Mouse (Mus musculus): ENCODE measurements around the gene Ptchd1. TPM values are rescaled to one million over a fixed set of nuclear protein-coding genes. Genes with fewer than 3 reads are reported as not detected.
A peak's percentile ranks its signal among the peaks of the same experiment; 100 is the strongest.

Ptchd1 gene
- total RNA-seq, 1 experiment: 0.67 TPM

GRCm38 (mm10) chrX:155625671-155626196 is 2.1 kb upstream of the Ptchd1 start:
- Histone ChIP-seq H3K9me3 (ENCODE audit: control insufficient read depth, insufficient read depth, low read depth, low read length) (no peaks in the 10 kb centered on the region), H3K9ac (ENCODE audit: insufficient read depth, low read depth, low read length, poor library complexity, severe bottlenecking) (no peak overlapping the region), H3K27ac (ENCODE audit: insufficient read depth, low read depth, low read length, poor library complexity, severe bottlenecking) (no peak overlapping the region), H3K36me3 (ENCODE audit: control insufficient read depth, insufficient read depth, low read length, poor library complexity, severe bottlenecking) (no peaks in the 10 kb centered on the region), H3K4me3 (ENCODE audit: insufficient read depth in 1 of 2, low read depth in 1 of 2, low read length in 2 of 2, poor library complexity in 1 of 2, severe bottlenecking in 1 of 2) (no peak overlapping the region), H3K4me1 (ENCODE audit: control insufficient read depth in 2 of 2, insufficient read depth in 2 of 2, low read length in 2 of 2, poor library complexity in 1 of 2) (no peaks in the 10 kb centered on the region)
- TF ChIP-seq MAFK (IDR thresholded peaks at IDR 0.05; ENCODE audit: insufficient read depth, low read depth, low read length): no peak
- no peak for TF ChIP-seq HCFC1 (IDR thresholded peaks at IDR 0.05; ENCODE audit: borderline replicate concordance, insufficient read depth, low read length)
- TF ChIP-seq ZC3H11A (IDR thresholded peaks at IDR 0.05; ENCODE audit: borderline replicate concordance, low read depth, low read length): no peak
- no peak for DNase-seq (ENCODE audit: low read depth, low spot score)
- in situ Hi-C loops (cut with MboI; ENCODE audit: low sequenced_read_pairs in 2 of 2, unreplicated experiment in 2 of 2): no loop called here

GRCm38 (mm10) chrX:155624895-155625294 is 1.3 kb upstream of the Ptchd1 start:
- Histone ChIP-seq H3K4me1 (ENCODE audit: control insufficient read depth in 2 of 2, insufficient read depth in 2 of 2, low read length in 2 of 2, poor library complexity in 1 of 2) (no peaks in the 10 kb centered on the region), H3K4me3 (ENCODE audit: insufficient read depth in 1 of 2, low read depth in 1 of 2, low read length in 2 of 2, poor library complexity in 1 of 2, severe bottlenecking in 1 of 2) (peak overlapping the region; percentile 33 to 69; a peak in 2 of 4 replicates), H3K36me3 (ENCODE audit: control insufficient read depth, insufficient read depth, low read length, poor library complexity, severe bottlenecking) (no peaks in the 10 kb centered on the region), H3K9ac (ENCODE audit: insufficient read depth, low read depth, low read length, poor library complexity, severe bottlenecking) (peak overlapping the region; percentile 17; the same call in 1 of the 2 replicates), H3K27ac (ENCODE audit: insufficient read depth, low read depth, low read length, poor library complexity, severe bottlenecking) (no peak overlapping the region), H3K9me3 (ENCODE audit: control insufficient read depth, insufficient read depth, low read depth, low read length) (no peaks in the 10 kb centered on the region)
- DNase-seq (ENCODE audit: low read depth, low spot score): no peak
- TF ChIP-seq MAFK (IDR thresholded peaks at IDR 0.05; ENCODE audit: insufficient read depth, low read depth, low read length) (no peak), ZC3H11A (IDR thresholded peaks at IDR 0.05; ENCODE audit: borderline replicate concordance, low read depth, low read length) (no peak), CHD2 (IDR thresholded peaks at IDR 0.05; ENCODE audit: low read depth, low read length) (no peak), HCFC1 (IDR thresholded peaks at IDR 0.05; ENCODE audit: borderline replicate concordance, insufficient read depth, low read length) (no peak), ZNF384 (IDR thresholded peaks at IDR 0.05; ENCODE audit: low read depth, low read length) (no peak)
- in situ Hi-C loops (cut with MboI; ENCODE audit: low sequenced_read_pairs in 2 of 2, unreplicated experiment in 2 of 2): no loop called here

GRCm38 (mm10) chrX:155624341-155624841 is 777 bp upstream of the Ptchd1 start, which contains the start of gene Gm15155:
TSS of gene Gm15155 (plus strand) at chrX:155624741.
- in situ Hi-C loops (cut with MboI; ENCODE audit: low sequenced_read_pairs in 2 of 2, unreplicated experiment in 2 of 2): no loop called here
- no peak within 1 kb of the TSS for H3K27ac ChIP-seq (ENCODE audit: insufficient read depth, low read depth, low read length, poor library complexity, severe bottlenecking)
- TF ChIP-seq ZC3H11A (IDR thresholded peaks at IDR 0.05; ENCODE audit: borderline replicate concordance, low read depth, low read length) (no peak), MAFK (IDR thresholded peaks at IDR 0.05; ENCODE audit: insufficient read depth, low read depth, low read length) (no peak), CHD2 (IDR thresholded peaks at IDR 0.05; ENCODE audit: low read depth, low read length) (no peak), ZNF384 (IDR thresholded peaks at IDR 0.05; ENCODE audit: low read depth, low read length) (no peak), HCFC1 (IDR thresholded peaks at IDR 0.05; ENCODE audit: borderline replicate concordance, insufficient read depth, low read length) (no peak)
- H3K9ac ChIP-seq (ENCODE audit: insufficient read depth, low read depth, low read length, poor library complexity, severe bottlenecking): peak within 1 kb of the TSS; percentile 38; the same call in 1 of the 2 replicates
- H3K9me3 ChIP-seq (ENCODE audit: control insufficient read depth, insufficient read depth, low read depth, low read length): no peaks in the 10 kb centered on the region
- H3K4me3 ChIP-seq (ENCODE audit: insufficient read depth in 1 of 2, low read depth in 1 of 2, low read length in 2 of 2, poor library complexity in 1 of 2, severe bottlenecking in 1 of 2): peak within 1 kb of the TSS; percentile 66 to 69; a peak in 3 of 4 replicates
- H3K4me1 ChIP-seq (ENCODE audit: control insufficient read depth in 2 of 2, insufficient read depth in 2 of 2, low read length in 2 of 2, poor library complexity in 1 of 2): no peaks in the 10 kb centered on the region
- DNase-seq (ENCODE audit: low read depth, low spot score): no peak
- H3K36me3 ChIP-seq (ENCODE audit: control insufficient read depth, insufficient read depth, low read length, poor library complexity, severe bottlenecking): no peaks in the 10 kb centered on the region

- TF ChIP-seq CHD2 (IDR thresholded peaks at IDR 0.05; ENCODE audit: low read depth, low read length) (no peak), MAFK (IDR thresholded peaks at IDR 0.05; ENCODE audit: insufficient read depth, low read depth, low read length) (no peak), ZC3H11A (IDR thresholded peaks at IDR 0.05; ENCODE audit: borderline replicate concordance, low read depth, low read length) (no peak), ZNF384 (IDR thresholded peaks at IDR 0.05; ENCODE audit: low read depth, low read length) (no peak), HCFC1 (IDR thresholded peaks at IDR 0.05; ENCODE audit: borderline replicate concordance, insufficient read depth, low read length) (no peak)
- H3K27ac ChIP-seq (ENCODE audit: insufficient read depth, low read depth, low read length, poor library complexity, severe bottlenecking): no peak overlapping the region
- no peak for DNase-seq (ENCODE audit: low read depth, low spot score)
Observed at GRCm38 (mm10) chrX:155622961-155623599, 534 bp downstream of the Ptchd1 start.

More at GRCm38 (mm10) chrX:155622961-155623599, 534 bp downstream of the Ptchd1 start:
- H3K4me3 ChIP-seq (ENCODE audit: insufficient read depth in 1 of 2, low read depth in 1 of 2, low read length in 2 of 2, poor library complexity in 1 of 2, severe bottlenecking in 1 of 2): peak overlapping the region; percentile 69
- in situ Hi-C loops (cut with MboI; ENCODE audit: low sequenced_read_pairs in 2 of 2, unreplicated experiment in 2 of 2): no loop called here
- no peaks in the 10 kb centered on the region for H3K9me3 ChIP-seq (ENCODE audit: control insufficient read depth, insufficient read depth, low read depth, low read length)
- no peaks in the 10 kb centered on the region for H3K4me1 ChIP-seq (ENCODE audit: control insufficient read depth in 2 of 2, insufficient read depth in 2 of 2, low read length in 2 of 2, poor library complexity in 1 of 2)
- no peaks in the 10 kb centered on the region for H3K36me3 ChIP-seq (ENCODE audit: control insufficient read depth, insufficient read depth, low read length, poor library complexity, severe bottlenecking)
- peak overlapping the region; percentile 61 for H3K9ac ChIP-seq (ENCODE audit: insufficient read depth, low read depth, low read length, poor library complexity, severe bottlenecking)
